Mouse (Mus musculus) erythroblast, embryonic 14.5 days (primary cell): ENCODE data around the gene Pard3. TPM values are rescaled to one million over a fixed set of nuclear protein-coding genes. Genes with fewer than 3 reads are reported as not detected.

Experiments
- H3K27me3 ChIP-seq: 2 replicates; pipeline ENCODE4 v1.6.1; 2012; ENCODE audit warnings: inconsistent platforms; ENCODE audit not compliant: control insufficient read depth
- H3K36me3 ChIP-seq: 2 replicates; pipeline ENCODE4 v1.6.1; 2012; ENCODE audit warnings: mild to moderate bottlenecking, inconsistent platforms; ENCODE audit not compliant: control insufficient read depth
- H3K4me1 ChIP-seq: 2 replicates; pipeline ENCODE4 v1.6.1; 2012; ENCODE audit warnings: inconsistent platforms; ENCODE audit not compliant: control insufficient read depth
- H3K4me3 ChIP-seq: replicated peaks from 2 replicates; pipeline ENCODE3; 2012; ENCODE audit warnings: moderate library complexity, mild to moderate bottlenecking, inconsistent platforms
- H3K9me3 ChIP-seq: 2 replicates; pipeline ENCODE4 v1.6.1; 2012; ENCODE audit warnings: low read length, inconsistent platforms, mixed read lengths; ENCODE audit not compliant: control insufficient read depth
- GATA1 ChIP-seq: IDR thresholded peaks from 2 replicates; pipeline ENCODE4 v1.6.1; 2012; ENCODE audit warnings: low read length, inconsistent platforms, mixed read lengths
- TAL1 ChIP-seq: IDR thresholded peaks from 3 replicates; pipeline ENCODE4 v1.6.1; 2012; ENCODE audit warnings: low read length, inconsistent platforms, mixed read lengths
- polyA plus RNA-seq: library from polyadenylated mRNA; stranded (reverse); fragments of >175 nt; gene quantifications from 2 replicates; pipeline ENCODE4 v1.2.3, GENCODE M21; 2012

The Pard3 gene
- polyA plus RNA-seq, 1 experiment, result 0.02 TPM

DNA sequence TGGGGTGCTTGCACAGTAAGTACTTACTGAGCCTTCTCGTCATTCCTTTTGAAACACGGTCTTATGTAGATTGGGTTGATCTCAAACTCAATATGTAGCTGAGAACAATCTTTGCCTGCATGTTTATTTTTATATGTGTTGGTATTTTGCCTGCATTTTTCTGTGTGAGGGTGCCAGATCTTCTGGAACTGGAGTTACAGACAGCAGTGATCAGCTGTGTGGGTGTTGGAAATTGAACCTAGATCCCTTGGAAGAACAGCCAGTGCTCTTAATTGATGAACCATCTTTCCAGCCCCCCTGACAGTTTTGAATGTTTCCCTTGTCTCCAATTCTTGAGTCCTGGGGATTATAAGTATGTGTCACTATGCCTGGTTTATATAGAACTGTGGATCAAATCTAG lies 4.9 kb upstream of the Pard3 start:
- no peak for TF ChIP-seq TAL1
- TF ChIP-seq GATA1, result no peak
- Histone ChIP-seq H3K9me3 (no peaks in the 10 kb centered on the region; the same call in 1 of the 2 replicates), H3K4me3 (no peak overlapping the region), H3K27me3 (peaks cover 18% of the 10 kb centered on the region), H3K4me1 (no peaks in the 10 kb centered on the region), H3K36me3 (no peaks in the 10 kb centered on the region)

GRCm38 (mm10) chr8:127059826-127060225 lies 3.9 kb upstream of the Pard3 start:
- Histone ChIP-seq H3K4me3 (no peak overlapping the region), H3K36me3 (no peaks in the 10 kb centered on the region), H3K4me1 (no peaks in the 10 kb centered on the region), H3K27me3 (peaks cover 29% of the 10 kb centered on the region), H3K9me3 (no peaks in the 10 kb centered on the region; the same call in 1 of the 2 replicates)
- TF ChIP-seq TAL1 (no peak), GATA1 (no peak)

- Histone ChIP-seq H3K4me3 (peak overlapping the region; percentile 58), H3K27me3 (peaks cover 46% of the 10 kb centered on the region), H3K4me1 (no peaks in the 10 kb centered on the region), H3K36me3 (no peaks in the 10 kb centered on the region), H3K9me3 (no peaks in the 10 kb centered on the region; the same call in 1 of the 2 replicates)
- no peak for TF ChIP-seq TAL1
- no peak for TF ChIP-seq GATA1
These were observed 844 bp downstream of the Pard3 start for GRCm38 (mm10) chr8:127064361-127065112.

- no peak for TF ChIP-seq GATA1
- no peak for TF ChIP-seq TAL1
- Histone ChIP-seq H3K27me3 (peaks cover 46% of the 10 kb centered on the region), H3K36me3 (no peaks in the 10 kb centered on the region), H3K4me1 (no peaks in the 10 kb centered on the region), H3K4me3 (peak overlapping the region; percentile 58), H3K9me3 (no peaks in the 10 kb centered on the region; the same call in 1 of the 2 replicates)
These were observed 1.4 kb downstream of the Pard3 start for GRCm38 (mm10) chr8:127065113-127065473.

GRCm38 (mm10) chr8:127065791-127066190 lies 2.1 kb downstream of the Pard3 start:
- no peak for TF ChIP-seq GATA1
- TF ChIP-seq TAL1, result no peak
- no peaks in the 10 kb centered on the region for H3K36me3 ChIP-seq
- no peaks in the 10 kb centered on the region; the same call in 1 of the 2 replicates for H3K9me3 ChIP-seq
- H3K27me3 ChIP-seq, result peaks cover 46% of the 10 kb centered on the region
- H3K4me1 ChIP-seq, result no peaks in the 10 kb centered on the region
- H3K4me3 ChIP-seq, result no peak overlapping the region

GRCm38 (mm10) chr8:127066501-127066900 lies 2.8 kb downstream of the Pard3 start:
- H3K9me3 ChIP-seq, result no peaks in the 10 kb centered on the region; the same call in 1 of the 2 replicates
- H3K36me3 ChIP-seq, result no peaks in the 10 kb centered on the region
- no peaks in the 10 kb centered on the region for H3K4me1 ChIP-seq
- TF ChIP-seq TAL1 (no peak), GATA1 (no peak)
- no peak overlapping the region for H3K4me3 ChIP-seq
- H3K27me3 ChIP-seq, result peaks cover 43% of the 10 kb centered on the region

- Histone ChIP-seq H3K4me3 (no peak overlapping the region), H3K36me3 (no peaks in the 10 kb centered on the region), H3K27me3 (peaks cover 28% of the 10 kb centered on the region), H3K4me1 (no peaks in the 10 kb centered on the region), H3K9me3 (no peaks in the 10 kb centered on the region; the same call in 1 of the 2 replicates)
- TF ChIP-seq TAL1, result no peak
- TF ChIP-seq GATA1, result no peak
These were observed 5.0 kb downstream of the Pard3 start for GRCm38 (mm10) chr8:127068719-127069118.

DNA sequence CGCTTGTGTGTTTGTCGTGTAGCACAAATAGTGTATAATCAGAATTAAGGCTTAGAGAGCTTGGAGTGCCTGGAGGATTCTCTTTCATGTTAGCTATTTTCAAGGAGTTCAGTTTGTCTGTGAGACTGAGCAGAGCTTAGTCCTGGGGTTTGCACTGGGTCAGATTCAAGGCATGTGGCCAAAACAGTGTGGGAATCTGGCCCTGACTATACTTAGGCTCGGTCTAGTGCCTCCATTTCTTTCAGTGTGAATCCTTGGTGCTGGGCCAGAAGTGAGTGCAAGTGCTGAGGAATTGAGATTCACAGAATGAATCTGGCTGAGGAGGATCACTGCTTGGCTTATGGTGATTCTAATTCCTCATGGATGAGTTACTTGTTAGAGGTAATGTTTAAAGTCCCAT lies 6.5 kb downstream of the Pard3 start:
- no peaks in the 10 kb centered on the region for H3K36me3 ChIP-seq
- peaks cover 13% of the 10 kb centered on the region for H3K27me3 ChIP-seq
- H3K9me3 ChIP-seq, result no peaks in the 10 kb centered on the region
- no peak overlapping the region for H3K4me3 ChIP-seq
- TF ChIP-seq TAL1 (no peak), GATA1 (no peak)
- no peaks in the 10 kb centered on the region for H3K4me1 ChIP-seq

DNA sequence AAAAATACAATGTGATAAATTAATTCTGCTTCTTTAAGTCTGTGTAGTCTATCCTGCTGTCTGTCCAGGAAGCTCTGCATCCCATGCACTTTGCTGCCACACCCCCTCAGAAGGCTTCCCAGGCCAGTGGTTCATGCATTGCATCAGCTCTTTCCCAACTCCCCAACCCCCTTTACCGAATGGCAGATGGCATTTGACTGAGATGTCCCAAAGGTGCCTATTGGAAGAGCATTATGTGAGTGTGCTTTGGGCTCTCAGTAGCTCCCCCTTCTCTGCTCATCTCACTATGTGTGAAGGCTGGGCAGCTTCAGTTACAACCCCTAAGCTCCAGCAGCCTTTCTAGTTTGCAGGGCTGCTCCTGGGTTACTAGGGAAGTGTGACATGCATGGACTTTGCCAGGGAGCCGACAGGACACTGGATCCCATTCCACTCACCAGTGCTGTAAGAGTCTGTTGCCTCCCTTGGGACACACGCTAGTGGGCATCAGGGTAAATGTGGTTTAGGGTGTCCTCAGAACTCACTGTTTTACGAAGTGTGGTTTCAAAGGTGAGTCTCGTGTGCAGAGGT lies 9.4 kb downstream of the Pard3 start:
- no peaks in the 10 kb centered on the region for H3K27me3 ChIP-seq
- H3K4me1 ChIP-seq, result no peaks in the 10 kb centered on the region
- H3K9me3 ChIP-seq, result no peaks in the 10 kb centered on the region
- TF ChIP-seq GATA1 (no peak), TAL1 (no peak)
- no peak overlapping the region for H3K4me3 ChIP-seq
- no peaks in the 10 kb centered on the region for H3K36me3 ChIP-seq

- Histone ChIP-seq H3K4me3 (no peak overlapping the region), H3K9me3 (no peaks in the 10 kb centered on the region), H3K27me3 (no peaks in the 10 kb centered on the region), H3K4me1 (no peaks in the 10 kb centered on the region), H3K36me3 (no peaks in the 10 kb centered on the region)
- TF ChIP-seq GATA1 (no peak), TAL1 (no peak)
These were observed 12.8 kb downstream of the Pard3 start for GRCm38 (mm10) chr8:127076511-127076910.
